Mouse (Mus musculus) kidney, embryonic 16.5 days (tissue): ENCODE data around the gene Apold1. TPM values are rescaled to one million over a fixed set of nuclear protein-coding genes. Genes with fewer than 3 reads are reported as not detected.

Experiments
- ATAC-seq: fragments of 200-750 bp; cut with Nextera tagmentation; 2 replicates; pipeline ENCODE4 v1.8.0; 2017; ENCODE audit warnings: moderate TSS enrichment; ENCODE audit not compliant: low FRiP score, low TSS enrichment
- H3K27ac ChIP-seq: fragments of 300-500 bp; sonication (generic); 2 replicates; pipeline ENCODE4 v1.5.1; 2014; ENCODE audit warnings: low read length
- H3K27me3 ChIP-seq: fragments of 300-500 bp; sonication (generic); 2 replicates; pipeline ENCODE4 v1.6.1; 2014; ENCODE audit warnings: low read length, control low read depth, mixed read lengths; ENCODE audit not compliant: insufficient read depth
- H3K36me3 ChIP-seq: fragments of 300-500 bp; sonication (generic); 2 replicates; pipeline ENCODE4 v1.6.1; 2014; ENCODE audit warnings: low read length, control low read depth, mixed read lengths; ENCODE audit not compliant: insufficient read depth
- H3K4me1 ChIP-seq: fragments of 300-500 bp; sonication (generic); 2 replicates; pipeline ENCODE4 v1.6.1; 2014; ENCODE audit warnings: low read length, control low read depth, mixed read lengths; ENCODE audit not compliant: insufficient read depth
- H3K4me2 ChIP-seq: fragments of 300-500 bp; sonication (generic); replicated peaks from 2 replicates; pipeline ENCODE4 v1.6.1; 2014; ENCODE audit warnings: low read depth, low read length
- H3K4me3 ChIP-seq: fragments of 300-500 bp; sonication (generic); 2 replicates; pipeline ENCODE4 v1.5.1; 2014; ENCODE audit warnings: mild to moderate bottlenecking, low read length
- H3K9ac ChIP-seq: fragments of 300-500 bp; sonication (generic); replicated peaks from 2 replicates; pipeline ENCODE4 v1.6.1; 2014; ENCODE audit warnings: low read length
- H3K9me3 ChIP-seq: fragments of 300-500 bp; sonication (generic); 2 replicates; pipeline ENCODE4 v1.6.1; 2016; ENCODE audit warnings: low read length, control low read depth
- WGBS: fragments of 180-500 bp; shearing (Covaris S2); extraction: QIAGEN DNeasy Blood & Tissue Kit; methylation state at CpG from one replicate; pipeline ENCODE4 v1.1.7; 2014; 5-methylcytosine and 5-hydroxymethylcytosine counted together
- polyA plus RNA-seq: library from polyadenylated mRNA; unstranded; fragments of >200 nt; fragmentation: Nextera tagmentation; extraction: Ambion mirVana; gene quantifications from 2 replicates; pipeline ENCODE4 v1.2.1, GENCODE M21; 2015

Gene Apold1
- polyA plus RNA-seq = 3.7 and 4.4 TPM in 2 replicates

DNA sequence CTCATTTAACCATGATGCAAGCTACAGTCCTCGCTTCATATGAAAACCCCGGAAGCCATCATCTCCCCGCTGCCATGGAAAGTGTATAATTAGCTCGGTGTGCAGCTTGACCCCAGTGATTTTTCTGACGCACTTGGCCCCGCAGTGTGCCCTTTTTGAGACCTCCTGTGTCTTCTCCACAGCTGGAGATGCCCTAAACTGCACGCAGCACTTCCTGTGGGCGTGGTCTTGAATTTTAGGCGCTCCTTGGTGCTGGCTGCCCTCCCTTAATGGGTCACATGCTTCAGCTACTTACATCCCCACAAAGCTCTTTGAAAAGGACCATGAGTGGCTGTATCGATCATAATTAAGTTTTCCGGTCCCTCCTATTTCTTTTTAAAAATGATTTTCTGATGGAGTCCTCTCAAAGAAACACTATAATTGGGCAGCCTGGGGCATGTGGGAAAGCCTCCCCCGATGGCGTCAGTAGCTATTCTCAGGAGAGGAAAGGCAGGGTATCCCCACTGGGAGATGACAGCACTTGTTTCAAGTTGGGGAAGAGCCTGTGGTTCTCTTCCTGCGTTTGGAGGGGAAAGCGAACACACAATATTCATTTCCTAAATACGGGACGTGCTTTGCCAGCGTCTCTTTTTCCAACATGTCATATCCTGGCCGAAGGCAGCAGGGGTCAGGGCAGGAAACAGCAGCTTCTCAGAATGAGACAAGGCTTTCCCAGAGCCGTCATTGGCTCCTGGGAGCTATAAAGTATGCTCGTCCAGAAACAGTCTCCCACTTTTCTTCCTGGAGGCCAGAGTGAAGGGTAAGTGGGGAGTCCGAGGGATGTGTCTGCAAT is at the start of gene Apold1:
Apold1 (plus strand) TSS at position 488 of the 832 bp plus-strand sequence.
- WGBS = 47% methylated on average over 22 of the region's 22 CpGs
- no peaks in the 10 kb centered on the region for H3K9me3 ChIP-seq
- H3K4me1 ChIP-seq = peaks cover 14% of the 10 kb centered on the region
- H3K4me3 ChIP-seq = peak within 1 kb of the TSS; percentile 3
- ATAC-seq = no peak
- peak within 1 kb of the TSS; percentile 90 for H3K4me2 ChIP-seq
- no peak within 1 kb of the TSS for H3K9ac ChIP-seq
- H3K27me3 ChIP-seq = no peaks in the 10 kb centered on the region; the same call in 1 of the 2 replicates
- no peaks in the 10 kb centered on the region for H3K36me3 ChIP-seq
- peak within 1 kb of the TSS; percentile 65 for H3K27ac ChIP-seq

DNA sequence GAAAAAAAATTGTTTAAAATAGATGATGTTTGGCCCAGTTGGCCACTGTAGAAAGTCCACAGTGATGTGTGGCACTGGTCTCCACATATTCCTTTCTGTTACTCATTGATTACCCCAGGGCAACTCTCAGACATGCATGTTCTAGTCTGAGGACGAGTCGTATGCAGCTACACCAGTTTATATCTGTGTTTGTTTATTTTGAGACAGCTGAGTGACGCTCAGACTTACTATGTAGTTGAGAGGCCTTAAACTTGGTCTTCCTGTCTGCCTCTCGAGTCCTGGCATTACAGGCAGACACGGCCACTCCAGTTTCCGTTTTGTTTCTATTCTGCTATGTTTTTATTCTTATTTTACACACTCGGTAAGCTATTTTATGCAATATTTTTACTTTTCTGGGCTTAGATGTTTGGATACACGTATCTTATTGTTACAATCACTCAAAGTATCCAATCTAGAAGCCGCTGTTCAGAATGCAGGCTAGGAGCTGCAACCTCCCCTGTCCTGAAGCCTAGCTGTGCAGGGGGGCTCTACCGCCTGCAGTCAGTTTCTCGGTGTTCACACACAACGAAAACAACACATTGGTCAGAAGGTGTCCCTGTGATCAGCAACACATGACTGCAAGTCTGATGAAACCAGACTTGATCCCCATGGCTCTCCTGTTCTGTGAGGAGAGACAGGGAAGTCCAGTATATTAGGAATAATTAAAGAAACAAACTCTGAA is 48.9 kb upstream of the Apold1 start:
- Histone ChIP-seq H3K4me3 (no peak overlapping the region), H3K9me3 (no peaks in the 10 kb centered on the region), H3K27ac (no peak overlapping the region), H3K27me3 (no peaks in the 10 kb centered on the region), H3K36me3 (no peaks in the 10 kb centered on the region), H3K4me1 (peaks cover 28% of the 10 kb centered on the region), H3K4me2 (peak overlapping the region; percentile 34), H3K9ac (peak overlapping the region; percentile 39; the same call in 1 of the 2 replicates)
- no peak for ATAC-seq
- 48% methylated on average over 12 of the region's 12 CpGs for WGBS

GRCm38 (mm10) chr6:134933207-134933558 is 48.3 kb upstream of the Apold1 start:
- Histone ChIP-seq H3K27me3 (no peaks in the 10 kb centered on the region), H3K4me1 (peaks cover 27% of the 10 kb centered on the region), H3K9me3 (no peaks in the 10 kb centered on the region), H3K36me3 (no peaks in the 10 kb centered on the region), H3K27ac (no peak overlapping the region), H3K9ac (0 out of 2 replicates have a peak overlapping the region, but pooled peaks have one; percentile 39), H3K4me2 (no peak overlapping the region; the same call in 1 of the 2 replicates), H3K4me3 (no peak overlapping the region)
- no peak for ATAC-seq
- 65% methylated on average over 2 of the region's 2 CpGs for WGBS

GRCm38 (mm10) chr6:134934305-134934704 is 47.2 kb upstream of the Apold1 start:
- 93% methylated on average over 5 of the region's 5 CpGs for WGBS
- Histone ChIP-seq H3K36me3 (no peaks in the 10 kb centered on the region), H3K4me1 (peaks cover 27% of the 10 kb centered on the region), H3K27me3 (no peaks in the 10 kb centered on the region), H3K9me3 (no peaks in the 10 kb centered on the region), H3K4me2 (no peak overlapping the region), H3K4me3 (no peak overlapping the region), H3K9ac (no peak overlapping the region), H3K27ac (no peak overlapping the region)
- no peak for ATAC-seq

DNA sequence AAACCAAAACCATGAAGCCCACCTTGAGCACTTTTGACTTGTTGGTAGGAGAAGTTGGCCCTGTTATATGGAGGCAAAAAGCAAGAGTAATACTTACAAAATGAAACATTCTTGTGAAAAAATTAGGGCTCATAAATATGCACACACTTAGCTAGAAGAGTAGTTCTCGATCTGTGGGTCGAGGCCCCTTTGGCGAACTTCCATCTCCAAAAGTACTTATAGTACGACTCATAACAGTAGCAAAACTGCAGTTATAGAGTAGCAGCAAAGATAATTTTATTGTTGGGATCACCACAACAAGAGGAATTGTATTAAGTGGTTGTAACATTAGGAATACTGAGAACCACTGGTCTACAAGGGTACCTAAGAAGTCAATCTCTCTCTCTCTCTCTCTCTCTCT is 41.7 kb upstream of the Apold1 start:
- peaks cover 10% of the 10 kb centered on the region; the same call in 1 of the 2 replicates for H3K36me3 ChIP-seq
- ATAC-seq = no peak
- H3K9me3 ChIP-seq = no peaks in the 10 kb centered on the region
- no peak overlapping the region for H3K4me2 ChIP-seq
- H3K27ac ChIP-seq = no peak overlapping the region
- H3K4me3 ChIP-seq = no peak overlapping the region
- no peak overlapping the region for H3K9ac ChIP-seq
- 78% methylated on average over 4 of the region's 4 CpGs for WGBS
- no peaks in the 10 kb centered on the region for H3K27me3 ChIP-seq
- peaks cover 15% of the 10 kb centered on the region for H3K4me1 ChIP-seq

DNA sequence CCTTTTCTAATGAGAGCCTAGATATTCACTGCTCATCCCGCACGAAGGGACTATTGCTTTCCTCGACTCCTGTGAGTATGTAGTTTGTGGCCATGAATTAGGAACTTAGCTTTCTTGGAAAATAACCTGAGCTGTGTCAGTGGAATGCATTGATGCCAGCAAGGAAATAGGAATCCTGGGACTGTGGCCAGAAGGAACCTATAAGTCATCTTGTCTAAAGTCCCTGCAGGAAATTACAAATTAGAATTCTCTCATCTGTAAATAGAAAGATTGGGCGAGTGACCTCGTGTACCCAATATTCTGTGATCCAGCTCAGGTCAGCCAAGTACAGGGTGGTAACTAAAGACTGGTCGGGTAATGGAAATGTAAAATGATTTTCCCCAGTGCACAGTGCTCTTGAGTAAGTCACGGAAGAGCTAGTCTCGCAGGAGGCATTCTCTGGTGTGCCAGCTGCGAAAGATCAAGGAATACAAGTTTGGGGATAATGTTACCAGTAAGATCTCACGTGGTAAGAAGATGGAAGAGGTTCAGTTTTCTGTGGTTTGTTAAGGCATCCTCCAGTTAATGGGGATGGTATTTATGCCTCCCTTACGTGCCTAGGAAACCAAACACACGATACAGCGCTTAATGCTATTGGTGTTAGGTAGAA is 37.6 kb upstream of the Apold1 start:
- H3K27me3 ChIP-seq = no peaks in the 10 kb centered on the region
- H3K4me3 ChIP-seq = no peak overlapping the region
- H3K4me2 ChIP-seq = no peak overlapping the region
- H3K27ac ChIP-seq = peak overlapping the region; percentile 41
- no peak overlapping the region for H3K9ac ChIP-seq
- ATAC-seq = no peak
- 37% methylated on average over 13 of the region's 13 CpGs for WGBS
- peaks cover 20% of the 10 kb centered on the region for H3K4me1 ChIP-seq
- peaks cover 10% of the 10 kb centered on the region; the same call in 1 of the 2 replicates for H3K36me3 ChIP-seq
- H3K9me3 ChIP-seq = no peaks in the 10 kb centered on the region

- Histone ChIP-seq H3K4me3 (no peak overlapping the region), H3K27ac (no peak overlapping the region), H3K27me3 (no peaks in the 10 kb centered on the region), H3K9me3 (no peaks in the 10 kb centered on the region), H3K36me3 (peaks cover 10% of the 10 kb centered on the region; the same call in 1 of the 2 replicates), H3K4me1 (peaks cover 20% of the 10 kb centered on the region), H3K9ac (no peak overlapping the region), H3K4me2 (no peak overlapping the region)
- ATAC-seq = 0 out of 2 replicates have a peak, but pooled peaks have one; percentile 37
- WGBS = 68% methylated on average over 6 of the region's 6 CpGs
These were observed 35.5 kb upstream of the Apold1 start for GRCm38 (mm10) chr6:134946054-134946453.

DNA sequence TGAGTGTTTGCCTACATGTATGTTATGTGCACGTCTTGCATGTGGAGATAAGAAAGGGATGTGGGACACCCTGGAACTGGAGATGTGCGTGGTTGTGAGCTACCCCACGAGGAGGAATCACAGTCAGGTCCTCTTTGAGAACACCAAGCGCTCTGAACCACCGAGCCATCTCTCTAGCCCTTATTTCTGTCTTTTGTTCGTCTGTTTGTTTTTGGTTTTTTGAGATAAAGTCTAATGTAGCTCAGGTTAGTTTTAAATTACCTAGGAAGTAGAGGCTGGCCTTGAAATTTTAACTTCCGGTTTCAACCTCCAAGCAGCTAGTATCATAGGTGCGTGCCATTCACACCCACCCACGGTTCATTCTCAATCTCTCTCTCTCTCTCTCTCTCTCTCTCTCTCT is 34.7 kb upstream of the Apold1 start:
- no peak for ATAC-seq
- WGBS = 79% methylated on average over 9 of the region's 9 CpGs

DNA sequence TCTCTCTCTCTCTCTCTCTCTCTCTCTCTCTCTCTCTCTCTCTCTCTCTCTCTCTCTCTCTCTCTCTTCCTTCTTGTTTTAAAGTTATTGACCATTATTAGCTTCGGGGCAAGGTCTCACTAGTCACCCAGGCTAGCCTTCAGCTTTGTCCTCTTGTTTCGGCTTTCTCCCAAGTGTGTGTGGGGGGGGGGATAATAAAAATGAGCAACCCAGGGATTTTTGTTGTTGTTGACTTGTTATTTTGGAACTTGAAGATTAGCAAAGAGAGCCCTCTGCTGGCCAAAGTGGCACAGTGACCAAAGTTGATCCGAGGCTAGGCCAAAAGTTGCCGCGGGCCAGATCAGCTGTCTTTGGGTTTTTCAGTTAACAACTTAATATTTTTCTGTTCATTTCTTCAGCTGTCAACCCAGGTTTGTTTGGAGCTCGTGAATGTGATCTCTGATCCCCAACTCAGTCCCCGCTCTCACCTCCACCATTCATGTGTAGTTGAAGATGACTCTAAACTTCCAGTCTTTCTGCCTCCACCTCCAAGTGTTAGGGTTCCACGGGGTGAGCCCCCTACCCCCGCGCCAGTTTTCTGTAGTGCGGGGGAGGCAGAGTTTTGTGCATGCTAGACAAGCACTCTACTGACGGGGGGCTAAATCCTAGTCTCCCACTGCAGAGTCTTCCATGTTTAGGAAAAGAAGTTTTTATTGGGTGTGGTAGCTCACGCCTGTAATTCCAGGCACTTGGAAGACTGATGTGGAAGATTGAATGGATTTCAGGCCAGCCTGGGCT is 34.0 kb upstream of the Apold1 start:
- Histone ChIP-seq H3K9ac (no peak overlapping the region), H3K4me2 (no peak overlapping the region), H3K9me3 (no peaks in the 10 kb centered on the region), H3K27ac (no peak overlapping the region), H3K4me1 (peaks cover 20% of the 10 kb centered on the region), H3K27me3 (no peaks in the 10 kb centered on the region), H3K36me3 (no peaks in the 10 kb centered on the region), H3K4me3 (no peak overlapping the region)
- 45% methylated on average over 13 of the region's 13 CpGs for WGBS
- no peak for ATAC-seq

More for the DNA sequence above, 34.7 kb upstream of the Apold1 start:
- Histone ChIP-seq H3K4me1 (peaks cover 20% of the 10 kb centered on the region), H3K27ac (no peak overlapping the region), H3K4me3 (no peak overlapping the region), H3K9me3 (no peaks in the 10 kb centered on the region), H3K9ac (no peak overlapping the region), H3K36me3 (peaks cover 2% of the 10 kb centered on the region; the same call in 1 of the 2 replicates), H3K27me3 (no peaks in the 10 kb centered on the region), H3K4me2 (no peak overlapping the region)
